Mouse (Mus musculus) liver, embryonic 11.5 days (tissue): ENCODE data around the gene Bcas2. TPM values are rescaled to one million over a fixed set of nuclear protein-coding genes. Genes with fewer than 3 reads are reported as not detected.

Experiments used
- ATAC-seq: fragments of 200-750 bp; cut with Nextera tagmentation; replicated peaks from 2 replicates; pipeline ENCODE4 v1.8.0; 2017; ENCODE audit warnings: moderate number of reproducible peaks, mild to moderate bottlenecking, moderate TSS enrichment, moderate library complexity; ENCODE audit not compliant: low FRiP score
- DNase-seq: peaks from one replicate; pipeline ENCODE4 v3.0.0-alpha.2; 2017; ENCODE audit warnings: low spot score
- H3K27ac ChIP-seq: fragments of 300-500 bp; sonication (generic); 2 replicates; pipeline ENCODE4 v1.5.1; 2014; ENCODE audit warnings: mild to moderate bottlenecking, low read depth, low read length, control low read depth
- H3K27me3 ChIP-seq: fragments of 300-500 bp; sonication (generic); replicated peaks from 2 replicates; pipeline ENCODE4 v1.6.1; 2014; ENCODE audit warnings: low read length, mixed read lengths; ENCODE audit not compliant: control insufficient read depth, insufficient read depth
- H3K36me3 ChIP-seq: fragments of 300-500 bp; sonication (generic); 2 replicates; pipeline ENCODE4 v1.6.1; 2014; ENCODE audit warnings: mild to moderate bottlenecking, low read length, moderate library complexity, mixed read lengths; ENCODE audit not compliant: control insufficient read depth, insufficient read depth
- H3K4me1 ChIP-seq: fragments of 300-500 bp; sonication (generic); replicated peaks from 2 replicates; pipeline ENCODE4 v1.6.1; 2014; ENCODE audit warnings: low read length, mixed read lengths; ENCODE audit not compliant: control insufficient read depth, insufficient read depth
- H3K4me2 ChIP-seq: fragments of 300-500 bp; sonication (generic); 2 replicates; pipeline ENCODE4 v1.6.1; 2014; ENCODE audit warnings: mild to moderate bottlenecking, control low read depth, moderate library complexity
- H3K4me3 ChIP-seq: fragments of 300-500 bp; sonication (generic); 2 replicates; pipeline ENCODE4 v1.5.1; 2014; ENCODE audit warnings: low read depth, low read length, control low read depth
- H3K9ac ChIP-seq: fragments of 300-500 bp; sonication (generic); 2 replicates; pipeline ENCODE4 v1.6.1; 2014; ENCODE audit warnings: low read depth, low read length, control low read depth
- H3K9me3 ChIP-seq: fragments of 300-500 bp; sonication (generic); 2 replicates; pipeline ENCODE4 v1.6.1; 2016; ENCODE audit warnings: low read length, inconsistent platforms, mixed read lengths; ENCODE audit not compliant: control insufficient read depth
- WGBS: fragments of 180-500 bp; shearing (Covaris S2); extraction: QIAGEN DNeasy Blood & Tissue Kit; methylation state at CpG from one replicate; pipeline ENCODE4 v1.1.7; 2014; 5-methylcytosine and 5-hydroxymethylcytosine counted together
- polyA plus RNA-seq: library from polyadenylated mRNA; unstranded; fragments of >200 nt; fragmentation: Nextera tagmentation; extraction: Ambion mirVana; gene quantifications from 2 replicates; pipeline ENCODE4 v1.2.1, GENCODE M21; 2014

Gene Bcas2
- polyA plus RNA-seq, 1 experiment from 2014 or later, result 278 TPM

DNA sequence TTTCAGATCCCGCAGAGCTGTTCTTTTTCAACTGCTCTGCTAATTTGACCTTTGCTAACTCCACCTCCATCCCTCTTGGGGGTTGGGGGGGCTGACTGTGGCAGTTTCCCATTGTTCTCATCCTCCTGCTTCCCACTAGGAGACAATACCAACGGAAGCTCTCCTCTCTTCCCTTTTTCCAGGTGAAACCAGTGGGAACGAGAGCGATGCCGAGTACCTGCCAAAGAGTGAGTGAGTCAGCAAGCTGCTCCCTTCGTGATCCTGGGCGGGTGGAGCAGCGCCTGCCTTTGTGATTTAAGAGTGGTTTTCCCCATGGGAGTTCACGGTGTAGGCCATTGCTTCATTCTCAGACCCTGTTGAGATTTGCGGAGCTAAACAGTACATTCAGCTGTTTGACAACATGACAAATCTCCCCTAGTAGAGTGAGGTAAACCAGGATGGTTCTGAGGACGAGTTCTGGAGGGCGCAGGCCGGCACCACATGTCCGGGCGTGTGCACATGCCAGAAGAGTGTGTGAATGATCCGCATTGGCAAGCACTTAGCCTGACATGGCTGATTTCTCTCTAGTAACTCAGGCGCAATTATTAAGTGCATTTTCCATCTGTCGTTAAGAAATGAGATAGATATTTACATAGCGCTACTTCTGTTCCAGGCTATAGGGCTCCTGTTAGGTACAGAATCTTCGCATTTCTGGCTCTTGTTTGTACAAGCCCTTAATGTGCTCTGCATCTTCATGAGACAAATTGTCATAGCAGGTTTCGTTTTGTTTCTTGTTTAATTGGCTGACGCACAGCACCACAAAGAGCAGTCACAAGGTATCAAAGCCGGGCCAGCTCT lies 24.9 kb upstream of the Bcas2 start:
- no peaks in the 10 kb centered on the region for H3K9me3 ChIP-seq
- H3K36me3 ChIP-seq, result no peaks in the 10 kb centered on the region
- H3K9ac ChIP-seq, result no peak overlapping the region
- H3K27me3 ChIP-seq, result no peaks in the 10 kb centered on the region
- 78% methylated on average over 23 of the region's 23 CpGs for WGBS
- no peak for DNase-seq
- H3K27ac ChIP-seq, result no peak overlapping the region
- no peaks in the 10 kb centered on the region for H3K4me1 ChIP-seq
- H3K4me3 ChIP-seq, result no peak overlapping the region
- no peak for ATAC-seq
- no peak overlapping the region for H3K4me2 ChIP-seq

DNA sequence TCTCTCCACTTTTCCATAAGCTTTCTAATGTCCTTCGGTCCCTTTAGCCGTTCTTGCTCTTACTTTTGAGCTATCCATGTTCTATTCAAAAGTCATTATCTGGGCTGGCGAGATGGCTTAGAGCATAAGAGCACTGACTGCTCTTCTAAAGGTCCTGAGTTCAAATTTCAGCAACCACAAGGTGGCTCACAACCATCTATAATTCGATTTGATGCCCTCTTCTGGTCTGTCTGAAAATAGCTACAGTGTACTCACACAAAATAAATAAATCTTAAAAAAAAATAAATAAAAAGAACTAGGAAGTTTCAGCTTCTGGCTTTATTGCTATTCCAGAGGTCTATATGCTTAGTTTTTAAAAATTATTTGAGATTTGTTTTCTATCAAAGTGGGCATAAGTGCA lies 23.7 kb upstream of the Bcas2 start:
- Histone ChIP-seq H3K9ac (no peak overlapping the region), H3K27ac (no peak overlapping the region), H3K4me1 (no peaks in the 10 kb centered on the region), H3K36me3 (no peaks in the 10 kb centered on the region), H3K27me3 (no peaks in the 10 kb centered on the region), H3K9me3 (no peaks in the 10 kb centered on the region), H3K4me3 (no peak overlapping the region), H3K4me2 (no peak overlapping the region)
- WGBS, result 78% methylated on average over 4 of the region's 4 CpGs
- DNase-seq (no peak), ATAC-seq (no peak)

DNA sequence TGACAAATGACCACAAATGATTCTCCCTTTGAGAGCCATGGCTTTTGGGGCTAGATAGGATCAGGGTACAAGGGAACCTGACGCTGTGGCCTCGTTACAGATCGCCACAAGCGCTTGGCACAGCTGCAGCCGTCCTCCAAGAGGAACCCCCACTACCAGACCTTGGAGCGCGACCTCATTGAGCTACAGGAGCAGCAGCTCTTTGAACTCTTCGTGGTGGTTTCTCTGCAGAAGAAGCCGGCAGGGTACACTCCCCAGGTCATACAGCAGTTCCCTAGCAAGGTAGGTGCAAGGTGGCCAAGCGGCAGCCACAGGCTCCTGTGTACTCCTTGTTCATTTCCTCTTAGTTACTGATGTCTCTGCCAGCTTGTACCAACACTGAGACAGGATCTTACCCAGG lies 22.5 kb upstream of the Bcas2 start:
- Histone ChIP-seq H3K9ac (no peak overlapping the region), H3K27me3 (no peaks in the 10 kb centered on the region), H3K4me2 (no peak overlapping the region), H3K4me1 (no peaks in the 10 kb centered on the region), H3K36me3 (peaks cover 9% of the 10 kb centered on the region; the same call in 1 of the 2 replicates), H3K4me3 (no peak overlapping the region), H3K9me3 (no peaks in the 10 kb centered on the region), H3K27ac (no peak overlapping the region)
- WGBS, result 74% methylated on average over 10 of the region's 10 CpGs
- ATAC-seq, result no peak
- DNase-seq, result no peak

DNA sequence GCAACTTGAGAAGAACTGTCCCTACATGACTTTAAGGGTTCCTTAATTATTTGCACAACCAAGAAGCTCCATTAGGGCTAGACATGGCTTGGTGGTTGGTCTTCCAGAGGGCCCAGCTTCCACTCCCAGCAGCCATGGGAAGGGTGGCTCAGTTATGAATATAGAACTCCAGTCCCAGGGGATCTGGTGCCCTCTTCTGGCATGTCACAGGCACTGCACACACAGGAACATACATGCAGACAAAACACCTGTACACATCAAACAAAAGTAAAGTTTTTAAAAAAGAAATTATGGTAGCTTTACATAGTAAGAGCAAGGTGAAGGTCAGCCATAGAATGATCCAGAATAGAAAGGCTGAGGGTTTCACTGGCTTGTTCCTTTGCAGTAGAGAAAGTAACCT lies 17.7 kb upstream of the Bcas2 start:
- no peak for DNase-seq
- Histone ChIP-seq H3K4me1 (no peaks in the 10 kb centered on the region), H3K9me3 (no peaks in the 10 kb centered on the region), H3K36me3 (peaks cover 11% of the 10 kb centered on the region), H3K4me3 (no peak overlapping the region), H3K4me2 (no peak overlapping the region), H3K27ac (no peak overlapping the region), H3K27me3 (no peaks in the 10 kb centered on the region), H3K9ac (no peak overlapping the region)
- no peak for ATAC-seq

DNA sequence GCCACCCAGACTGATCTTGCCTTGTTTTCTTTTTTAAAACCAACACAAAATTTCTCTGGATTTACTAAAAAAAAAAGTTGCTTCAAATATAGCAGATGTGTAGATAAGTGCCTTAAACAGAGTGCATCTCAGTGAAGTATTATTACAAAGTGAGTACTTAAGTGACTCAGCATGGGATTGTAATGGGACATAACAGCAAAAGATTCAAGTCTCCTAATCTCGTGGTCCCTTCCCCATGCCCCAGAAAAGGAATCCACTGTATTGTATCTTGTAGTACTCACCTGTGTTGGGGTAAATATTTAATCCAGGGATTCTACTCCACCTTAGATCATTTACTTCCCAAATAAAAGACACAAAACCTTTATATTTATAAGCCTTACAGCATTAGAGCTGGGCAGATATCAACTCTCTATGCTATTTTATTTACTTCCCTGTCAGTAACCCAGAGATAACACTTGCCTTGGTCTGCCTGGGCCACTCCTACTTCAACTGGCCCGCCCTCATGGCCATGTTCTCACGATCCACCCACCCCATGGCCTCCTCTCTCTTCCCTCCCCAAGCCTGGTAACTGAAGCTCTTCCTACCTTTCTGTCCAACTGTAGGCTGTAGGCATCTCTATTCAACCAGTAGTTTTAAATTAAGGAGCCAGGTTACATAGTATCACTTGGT lies 12.1 kb upstream of the Bcas2 start:
- no peak overlapping the region for H3K4me3 ChIP-seq
- peak overlapping the region; percentile 48 for H3K27ac ChIP-seq
- no peak overlapping the region for H3K4me2 ChIP-seq
- WGBS, result 31% methylated on average over 3 of the region's 3 CpGs
- H3K36me3 ChIP-seq, result peaks cover 3% of the 10 kb centered on the region
- H3K9me3 ChIP-seq, result no peaks in the 10 kb centered on the region
- no peaks in the 10 kb centered on the region for H3K27me3 ChIP-seq
- ATAC-seq, result peak; percentile 90
- H3K4me1 ChIP-seq, result peaks cover 7% of the 10 kb centered on the region; the same call in 1 of the 2 replicates
- DNase-seq, result no peak
- H3K9ac ChIP-seq, result no peak overlapping the region

DNA sequence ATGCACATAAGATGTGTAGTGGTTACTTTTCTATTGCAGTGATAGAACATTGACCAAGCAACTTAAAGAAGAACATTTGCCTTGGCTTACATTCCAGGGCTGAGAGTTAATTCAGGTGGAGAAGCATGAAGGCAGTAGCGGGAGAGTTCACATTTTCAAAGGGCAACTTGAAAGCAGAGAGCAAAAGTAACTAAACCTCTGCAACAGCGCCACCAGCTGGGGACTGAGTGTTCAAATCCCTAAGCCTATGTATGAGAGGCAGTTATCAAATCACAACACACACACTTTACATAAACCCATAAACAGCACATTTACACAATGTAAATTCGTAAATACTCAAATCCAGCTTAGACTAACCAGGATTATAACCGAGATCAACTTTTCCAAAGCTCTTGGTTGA lies 1.7 kb upstream of the Bcas2 start:
- ATAC-seq, result no peak
- 20% methylated on average over 4 of the region's 4 CpGs for WGBS
- Histone ChIP-seq H3K4me1 (peaks cover 4% of the 10 kb centered on the region; the same call in 1 of the 2 replicates), H3K27me3 (no peaks in the 10 kb centered on the region), H3K4me2 (no peak overlapping the region), H3K27ac (no peak overlapping the region), H3K9me3 (no peaks in the 10 kb centered on the region), H3K4me3 (no peak overlapping the region), H3K9ac (no peak overlapping the region), H3K36me3 (peaks cover 7% of the 10 kb centered on the region)
- DNase-seq, result peak; percentile 58

DNA sequence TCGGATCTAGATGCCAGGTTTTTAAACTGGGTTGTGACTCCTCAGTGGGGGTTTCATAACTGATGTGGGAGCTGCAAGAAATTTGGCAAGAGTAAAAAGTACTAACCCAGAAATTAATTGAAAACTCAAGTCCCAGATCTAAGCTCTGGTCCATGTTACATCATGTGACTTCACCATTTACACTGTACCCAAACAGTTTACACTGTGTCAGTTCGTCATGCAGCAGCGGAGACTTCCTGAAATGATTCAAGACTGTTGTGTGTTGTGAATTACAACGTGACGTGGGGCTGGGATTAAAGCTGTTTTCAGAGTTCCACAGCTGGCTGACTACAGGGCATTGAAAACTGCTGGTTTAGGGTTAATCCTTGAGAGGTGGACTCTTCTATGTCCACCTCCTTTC lies 1.2 kb downstream of the Bcas2 start:
- H3K27ac ChIP-seq, result no peak overlapping the region; the same call in 1 of the 2 replicates
- H3K36me3 ChIP-seq, result peaks cover 28% of the 10 kb centered on the region
- 35% methylated on average over 5 of the region's 5 CpGs for WGBS
- peak overlapping the region; percentile 80 for H3K4me3 ChIP-seq
- ATAC-seq (no peak), DNase-seq (no peak)
- peak overlapping the region; percentile 90 for H3K4me2 ChIP-seq
- peaks cover 15% of the 10 kb centered on the region for H3K4me1 ChIP-seq
- H3K9me3 ChIP-seq, result no peaks in the 10 kb centered on the region
- peak overlapping the region; percentile 88 for H3K9ac ChIP-seq
- no peaks in the 10 kb centered on the region for H3K27me3 ChIP-seq

DNA sequence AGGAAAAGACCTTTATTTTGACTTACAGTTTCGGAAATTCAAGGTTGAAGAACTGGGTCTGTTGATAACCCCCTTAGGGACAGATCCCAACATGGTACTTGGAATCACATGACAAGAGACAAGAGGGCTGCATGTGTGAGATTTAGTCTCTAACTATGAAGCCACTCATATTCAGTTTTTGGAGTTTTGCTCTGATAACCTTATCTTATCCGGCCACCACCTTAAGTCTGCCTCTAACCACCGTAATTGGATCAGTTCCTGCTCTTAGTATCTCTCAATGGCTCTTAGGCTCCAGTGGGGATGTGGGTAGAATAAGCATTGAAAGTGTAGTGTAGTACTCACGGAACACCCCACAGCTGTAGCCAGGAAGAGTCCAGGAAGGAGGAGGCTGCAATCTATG lies 5.3 kb downstream of the Bcas2 start:
- H3K4me3 ChIP-seq, result no peak overlapping the region
- H3K4me2 ChIP-seq, result peak overlapping the region; percentile 36; the same call in 1 of the 2 replicates
- H3K9ac ChIP-seq, result no peak overlapping the region
- peak; percentile 86 for ATAC-seq
- peaks cover 41% of the 10 kb centered on the region for H3K36me3 ChIP-seq
- 49% methylated on average over 4 of the region's 4 CpGs for WGBS
- peaks cover 15% of the 10 kb centered on the region for H3K4me1 ChIP-seq
- no peak for DNase-seq
- no peaks in the 10 kb centered on the region for H3K27me3 ChIP-seq
- 0 out of 2 replicates have a peak overlapping the region, but pooled peaks have one; percentile 75 for H3K27ac ChIP-seq
- no peaks in the 10 kb centered on the region for H3K9me3 ChIP-seq
